ENCODE assay signal across 8 mouse cellular contexts in the genomic region with DNA sequence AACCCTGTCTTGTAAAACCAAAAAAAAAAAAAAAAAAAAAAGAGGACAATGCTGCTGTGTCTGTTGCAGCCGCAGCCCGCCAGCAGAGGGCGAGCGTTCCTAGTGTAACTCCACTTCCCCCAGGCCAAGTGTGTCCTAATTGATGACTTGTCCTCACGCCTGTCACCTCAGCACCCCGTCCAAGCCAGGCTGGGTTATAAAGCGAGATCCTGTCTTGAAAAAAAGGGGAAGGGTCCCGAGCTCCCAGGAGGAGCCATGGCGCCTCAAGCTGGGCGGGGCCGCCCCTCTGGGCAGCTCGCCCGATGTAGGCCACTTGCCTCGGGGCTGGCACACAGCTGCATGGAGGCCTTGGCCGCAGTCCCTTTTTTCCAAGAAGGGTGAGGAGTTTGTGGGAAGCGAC. TPM values are rescaled to one million over a fixed set of nuclear protein-coding genes. Genes with fewer than 3 reads are reported as not detected.
DNase-seq lines count a peak whose midpoint lies in the region; ATAC-seq lines count a peak whose summit lies in the region.

No protein-coding gene starts in this region.

- no peak overlapping the region for H3K4me2 ChIP-seq in hindbrain, embryonic 12.5 days (replicated peaks)

- WGBS in hindbrain, embryonic 12.5 days = 31% methylated on average over 16 of the region's 16 CpGs

- no peaks in the 10 kb centered on the region for H3K27me3 ChIP-seq in hindbrain, embryonic 12.5 days

- H3K9me3 ChIP-seq in hindbrain, embryonic 12.5 days (replicated peaks) = no peaks in the 10 kb centered on the region

- H3K4me1 ChIP-seq in hindbrain, embryonic 12.5 days = peaks cover 26% of the 10 kb centered on the region

- no peak overlapping the region for H3K4me3 ChIP-seq in hindbrain, embryonic 12.5 days

- H3K36me3 ChIP-seq in hindbrain, embryonic 12.5 days = peaks cover 32% of the 10 kb centered on the region

- ATAC-seq in hindbrain, embryonic 12.5 days (ENCODE audit: low FRiP score) = peak; percentile 63

- no peak overlapping the region for H3K9ac ChIP-seq in hindbrain, embryonic 12.5 days

- DNase-seq in NIH3T3 (ENCODE audit: low read depth) = peak; percentile 97
- DNase-seq in cerebellum, postnatal 14 days = peak; percentile 90 to 94
- peak; percentile 63 to 68 for DNase-seq in frontal cortex, postnatal 25 days (ENCODE audit: low spot score in 2 of 2)
- DNase-seq in layer of hippocampus, postnatal 25 days (ENCODE audit: extremely low spot score in 1 of 2, low spot score in 1 of 2) = peak; percentile 68 to 82
- DNase-seq in lung, postnatal 25 days (ENCODE audit: low spot score) = peak; percentile 87
- peak; percentile 90 for DNase-seq in retina, embryonic 14.5 days (ENCODE audit: low spot score)
- peak; percentile 81 for DNase-seq in thymus, postnatal 25 days

- H3K27ac ChIP-seq in hindbrain, embryonic 12.5 days = no peak overlapping the region

RNA-seq across cellular contexts. Expression of gene Gtpbp3, which starts 7.1 kb away (rescaled TPM):
- polyA plus RNA-seq in hindbrain, embryonic 12.5 days (2016; fragmentation: Nextera tagmentation; extraction: Ambion mirVana) = 15.3 and 16.5 TPM in 2 replicates
- 10 to 100 TPM; 28.4 to 36.4 TPM for total RNA-seq in layer of hippocampus, postnatal 25 days (2021)

RNA-seq across cellular contexts. Expression of gene Ano8, which starts 9.3 kb away (rescaled TPM):
- polyA plus RNA-seq in hindbrain, embryonic 12.5 days (2016; fragmentation: Nextera tagmentation; extraction: Ambion mirVana) = 18.0 and 19.6 TPM in 2 replicates
- total RNA-seq in layer of hippocampus, postnatal 25 days (2021) = 10 to 100 TPM; 53.5 to 58.0 TPM

RNA-seq across cellular contexts. Expression of gene Plvap, which starts 16.5 kb away (rescaled TPM):
- polyA plus RNA-seq in hindbrain, embryonic 12.5 days (2016; fragmentation: Nextera tagmentation; extraction: Ambion mirVana) = 39.7 and 42.4 TPM in 2 replicates
- total RNA-seq in layer of hippocampus, postnatal 25 days (2021) = 1 to 10 TPM; 6.1 to 6.7 TPM

RNA-seq across cellular contexts. Expression of gene Dda1, which starts 26.0 kb away (rescaled TPM):
- polyA plus RNA-seq in hindbrain, embryonic 12.5 days (2016; fragmentation: Nextera tagmentation; extraction: Ambion mirVana) = 155 and 161 TPM in 2 replicates
- 10 to 100 TPM; 95.6 to 97.2 TPM for total RNA-seq in layer of hippocampus, postnatal 25 days (2021)

RNA-seq across cellular contexts. Expression of gene Mrpl34, which starts 30.3 kb away (rescaled TPM):
- 194 and 214 TPM in 2 replicates for polyA plus RNA-seq in hindbrain, embryonic 12.5 days (2016; fragmentation: Nextera tagmentation; extraction: Ambion mirVana)
- total RNA-seq in layer of hippocampus, postnatal 25 days (2021) = 10 to 100 TPM; 49.9 to 54.7 TPM
